Mouse (Mus musculus) kidney, embryonic 14.5 days (tissue): ENCODE results near the gene Ankrd33b. TPM values are rescaled to one million over a fixed set of nuclear protein-coding genes. Genes with fewer than 3 reads are reported as not detected.

Source experiments
- ATAC-seq: fragments of 200-750 bp; cut with Nextera tagmentation; 2 replicates; pipeline ENCODE4 v1.8.0; 2017; ENCODE audit warnings: moderate number of reproducible peaks, mild to moderate bottlenecking, moderate TSS enrichment, moderate library complexity; ENCODE audit not compliant: low FRiP score, low TSS enrichment
- H3K27ac ChIP-seq: fragments of 300-500 bp; sonication (generic); 2 replicates; pipeline ENCODE4 v1.5.1; 2014; ENCODE audit warnings: low read depth, mild to moderate bottlenecking, low read length, moderate library complexity, mixed read lengths
- H3K27me3 ChIP-seq: fragments of 300-500 bp; sonication (generic); 2 replicates; pipeline ENCODE4 v1.6.1; 2014; ENCODE audit warnings: mild to moderate bottlenecking, low read length; ENCODE audit not compliant: control insufficient read depth, insufficient read depth
- H3K36me3 ChIP-seq: fragments of 300-500 bp; sonication (generic); 2 replicates; pipeline ENCODE4 v1.6.1; 2014; ENCODE audit warnings: low read length, mixed read lengths; ENCODE audit not compliant: control insufficient read depth, insufficient read depth
- H3K4me1 ChIP-seq: fragments of 300-500 bp; sonication (generic); 2 replicates; pipeline ENCODE4 v1.6.1; 2014; ENCODE audit warnings: low read length, mixed read lengths; ENCODE audit not compliant: control insufficient read depth, insufficient read depth
- H3K4me2 ChIP-seq: fragments of 300-500 bp; sonication (generic); replicated peaks from 2 replicates; pipeline ENCODE4 v1.6.1; 2014; ENCODE audit warnings: low read depth, mild to moderate bottlenecking, low read length
- H3K4me3 ChIP-seq: fragments of 300-500 bp; sonication (generic); 2 replicates; pipeline ENCODE4 v1.5.1; 2014; ENCODE audit warnings: mild to moderate bottlenecking, low read length
- H3K9ac ChIP-seq: fragments of 300-500 bp; sonication (generic); 2 replicates; pipeline ENCODE4 v1.6.1; 2014; ENCODE audit warnings: low read depth, mild to moderate bottlenecking, low read length, moderate library complexity
- H3K9me3 ChIP-seq: fragments of 300-500 bp; sonication (generic); 2 replicates; pipeline ENCODE4 v1.6.1; 2016; ENCODE audit warnings: low read length; ENCODE audit not compliant: control insufficient read depth
- WGBS: fragments of 180-500 bp; shearing (Covaris S2); extraction: QIAGEN DNeasy Blood & Tissue Kit; methylation state at CpG from one replicate; pipeline ENCODE4 v1.1.7; 2014; 5-methylcytosine and 5-hydroxymethylcytosine counted together
- polyA plus RNA-seq: library from polyadenylated mRNA; unstranded; fragments of >200 nt; fragmentation: Nextera tagmentation; extraction: Ambion mirVana; gene quantifications from 2 replicates; pipeline ENCODE4 v1.2.1, GENCODE M21; 2014

Gene Ankrd33b
- polyA plus RNA-seq, 1 experiment from 2014 or later: 3.7 TPM

DNA sequence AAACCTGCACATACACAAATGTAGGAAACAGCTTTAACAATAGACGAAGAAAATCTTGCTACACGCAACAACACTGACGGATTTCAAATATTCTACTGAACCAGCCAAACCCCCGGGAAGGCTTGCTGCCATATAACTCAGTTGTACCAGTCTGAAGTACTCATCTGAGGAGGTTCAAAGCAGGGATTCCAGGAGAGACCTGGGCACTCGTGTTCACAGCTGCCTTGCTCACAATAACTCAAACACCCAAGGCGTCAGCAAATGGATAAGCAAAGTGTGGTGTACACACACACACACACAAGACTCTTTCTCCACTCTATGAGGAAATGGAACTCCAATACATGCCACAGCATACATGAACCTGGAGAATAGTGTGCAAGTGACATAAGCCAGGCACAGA is 29.5 kb downstream of the Ankrd33b start:
- no peak for ATAC-seq
- H3K27me3 ChIP-seq: no peaks in the 10 kb centered on the region
- no peak overlapping the region for H3K9ac ChIP-seq
- no peaks in the 10 kb centered on the region for H3K9me3 ChIP-seq
- H3K4me3 ChIP-seq: no peak overlapping the region
- no peak overlapping the region for H3K27ac ChIP-seq
- WGBS: 86% methylated on average over 6 of the region's 6 CpGs
- no peaks in the 10 kb centered on the region for H3K36me3 ChIP-seq
- H3K4me1 ChIP-seq: peaks cover 3% of the 10 kb centered on the region; the same call in 1 of the 2 replicates
- H3K4me2 ChIP-seq: no peak overlapping the region

DNA sequence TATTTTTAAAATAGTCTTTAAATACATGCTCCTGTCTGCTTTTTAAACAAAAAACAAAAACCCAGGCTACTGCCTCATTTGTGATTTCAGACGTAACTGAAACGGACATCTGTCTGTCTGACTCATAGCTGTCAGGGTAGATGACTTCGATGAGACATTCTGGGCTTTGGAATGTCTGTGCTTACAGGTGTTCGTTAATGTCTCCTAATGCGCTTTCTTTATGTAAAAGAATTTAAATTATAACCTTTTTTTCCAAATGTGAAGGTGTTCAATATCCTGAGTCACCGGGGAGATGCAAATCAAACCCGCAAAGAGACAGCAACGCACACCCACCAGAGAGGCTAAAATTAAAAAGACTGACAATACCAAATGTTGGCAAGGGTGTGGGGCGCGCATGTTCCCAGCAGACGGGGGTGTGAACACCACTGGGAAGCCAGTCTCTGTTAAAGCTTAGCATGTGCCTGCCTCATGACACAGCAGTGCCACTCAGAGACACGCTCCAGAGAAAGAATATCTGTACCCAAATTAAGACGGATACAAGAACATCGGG is 30.3 kb downstream of the Ankrd33b start:
- Histone ChIP-seq H3K4me2 (no peak overlapping the region), H3K4me3 (no peak overlapping the region), H3K9ac (no peak overlapping the region), H3K4me1 (peaks cover 1% of the 10 kb centered on the region; the same call in 1 of the 2 replicates), H3K9me3 (no peaks in the 10 kb centered on the region), H3K27ac (no peak overlapping the region), H3K36me3 (no peaks in the 10 kb centered on the region), H3K27me3 (no peaks in the 10 kb centered on the region)
- ATAC-seq: no peak
- 89% methylated on average over 14 of the region's 14 CpGs for WGBS

DNA sequence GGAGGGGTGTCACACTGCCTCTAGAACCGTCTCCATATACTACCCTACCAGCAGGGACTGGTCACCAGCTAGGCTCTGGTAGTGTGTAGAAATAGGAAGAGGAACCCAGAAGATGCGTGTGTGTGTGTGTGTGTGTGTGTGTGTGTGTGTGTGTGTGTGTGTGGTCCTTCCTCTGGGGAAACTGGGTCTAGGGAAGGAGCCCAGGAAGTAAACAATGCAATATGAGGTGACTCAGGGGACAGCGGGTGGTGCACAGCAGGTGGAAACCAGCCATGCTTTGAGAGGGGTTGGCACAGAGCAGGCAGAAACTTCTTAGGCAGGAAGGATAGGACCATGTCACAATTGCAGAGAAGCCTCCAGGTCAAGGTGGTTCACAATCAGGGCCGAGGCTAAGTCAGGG is 30.8 kb downstream of the Ankrd33b start:
- 65% methylated on average over 4 of the region's 4 CpGs for WGBS
- Histone ChIP-seq H3K27me3 (no peaks in the 10 kb centered on the region), H3K9ac (no peak overlapping the region), H3K4me1 (no peaks in the 10 kb centered on the region), H3K27ac (no peak overlapping the region), H3K36me3 (no peaks in the 10 kb centered on the region), H3K4me3 (no peak overlapping the region), H3K4me2 (no peak overlapping the region), H3K9me3 (no peaks in the 10 kb centered on the region)
- ATAC-seq: no peak

DNA sequence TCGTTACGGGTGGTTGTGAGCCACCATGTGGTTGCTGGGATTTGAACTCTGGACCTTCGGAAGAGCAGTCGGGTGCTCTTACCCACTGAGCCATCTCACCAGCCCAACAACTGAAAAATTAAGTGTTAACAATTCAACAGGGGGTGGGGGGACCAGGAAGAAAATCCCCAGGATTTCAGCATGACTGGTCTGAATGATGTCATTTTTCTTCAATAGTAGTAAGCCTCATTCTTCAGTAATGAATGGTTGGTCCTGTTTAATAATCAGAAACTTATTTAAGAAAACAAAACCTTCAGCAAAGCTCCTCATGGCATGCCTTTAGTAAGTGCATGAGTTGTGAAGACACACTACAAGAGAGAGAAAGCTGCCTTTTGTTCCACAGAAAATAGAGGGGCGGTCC is 32.7 kb downstream of the Ankrd33b start:
- 89% methylated on average over 5 of the region's 5 CpGs for WGBS
- H3K9ac ChIP-seq: no peak overlapping the region
- H3K4me3 ChIP-seq: no peak overlapping the region
- no peaks in the 10 kb centered on the region for H3K4me1 ChIP-seq
- H3K9me3 ChIP-seq: no peaks in the 10 kb centered on the region
- no peak for ATAC-seq
- H3K27me3 ChIP-seq: no peaks in the 10 kb centered on the region
- no peak overlapping the region for H3K27ac ChIP-seq
- H3K36me3 ChIP-seq: no peaks in the 10 kb centered on the region
- H3K4me2 ChIP-seq: no peak overlapping the region

DNA sequence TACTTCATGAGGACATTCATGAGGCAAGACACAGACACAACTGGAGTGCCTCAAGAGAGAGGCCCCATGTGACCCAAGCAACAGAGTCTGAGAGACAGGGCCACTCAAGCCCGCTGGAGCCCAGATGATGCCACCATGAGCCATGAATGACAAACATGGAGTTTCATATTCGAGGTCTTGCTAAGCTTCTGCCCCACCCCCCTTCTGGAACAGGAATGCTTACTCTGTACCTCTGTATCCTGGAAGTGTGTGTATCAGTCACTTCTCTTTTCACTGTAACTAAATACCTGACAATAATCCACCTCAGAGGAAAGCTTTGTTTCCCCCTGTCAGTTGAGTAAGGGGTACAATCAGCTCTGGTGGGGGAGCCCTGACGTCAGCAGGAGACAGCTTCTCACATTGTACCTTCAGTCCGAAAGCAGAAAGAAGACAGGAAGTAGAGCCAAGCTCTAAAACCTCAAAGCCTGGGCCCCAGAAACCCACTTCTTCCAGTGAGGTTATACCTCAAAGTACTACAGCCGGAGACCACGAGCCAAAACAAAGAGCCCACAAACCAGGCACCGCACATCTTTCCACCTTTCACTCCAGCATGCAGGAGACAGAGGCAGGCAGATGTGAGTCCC is 34.9 kb downstream of the Ankrd33b start:
- Histone ChIP-seq H3K27ac (no peak overlapping the region), H3K4me2 (no peak overlapping the region), H3K27me3 (no peaks in the 10 kb centered on the region), H3K9ac (no peak overlapping the region), H3K4me3 (no peak overlapping the region), H3K9me3 (no peaks in the 10 kb centered on the region), H3K4me1 (no peaks in the 10 kb centered on the region), H3K36me3 (no peaks in the 10 kb centered on the region)
- WGBS: 84% methylated on average over 7 of the region's 7 CpGs
- ATAC-seq: no peak

DNA sequence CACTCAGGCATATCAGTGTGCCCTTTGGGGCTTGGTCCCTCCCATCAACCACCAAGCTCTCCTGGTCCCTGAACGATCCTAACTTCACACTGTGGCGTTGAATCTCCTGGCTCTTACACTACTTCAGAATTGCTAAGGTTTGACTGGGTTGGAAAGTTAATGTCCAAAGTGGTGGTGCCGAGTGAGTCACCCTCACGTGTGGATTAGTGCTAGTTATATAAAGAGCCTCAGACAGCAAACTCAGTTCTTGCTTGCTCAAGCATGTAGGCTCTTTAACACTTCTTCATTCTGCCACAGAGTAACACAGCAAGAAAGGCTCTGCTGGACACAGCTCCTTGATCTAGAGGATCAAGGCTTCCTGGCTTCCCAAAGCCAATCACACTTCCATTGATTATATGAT is 35.8 kb downstream of the Ankrd33b start:
- Histone ChIP-seq H3K27me3 (no peaks in the 10 kb centered on the region), H3K36me3 (no peaks in the 10 kb centered on the region), H3K27ac (no peak overlapping the region), H3K4me1 (no peaks in the 10 kb centered on the region), H3K9ac (no peak overlapping the region), H3K4me2 (no peak overlapping the region), H3K9me3 (no peaks in the 10 kb centered on the region), H3K4me3 (no peak overlapping the region)
- 53% methylated on average over 4 of the region's 4 CpGs for WGBS
- no peak for ATAC-seq

DNA sequence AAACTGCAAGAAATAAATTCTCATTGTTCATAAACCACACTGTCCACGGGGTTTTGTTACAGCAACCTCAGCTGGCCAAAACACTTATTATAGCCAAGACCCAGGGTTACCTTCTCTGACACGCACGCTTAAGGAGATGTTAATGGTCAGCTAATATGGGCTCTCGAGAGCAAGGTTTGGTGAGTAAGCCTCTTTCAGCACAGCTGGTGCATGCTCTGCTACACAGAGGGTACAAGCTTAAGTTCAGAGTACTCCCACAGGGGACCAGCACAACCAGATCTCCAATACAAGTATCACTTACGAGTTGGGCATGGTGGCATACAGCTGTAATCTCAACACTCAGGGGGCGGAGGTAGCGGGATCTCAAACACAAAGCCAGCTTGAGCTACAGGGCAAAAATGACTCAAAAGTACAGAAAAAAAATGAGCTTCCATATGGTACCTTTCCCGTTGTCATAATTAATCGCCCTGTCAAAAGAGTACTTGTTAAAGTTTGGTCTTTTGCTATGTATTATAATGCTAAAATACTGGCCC is 39.4 kb downstream of the Ankrd33b start:
- H3K36me3 ChIP-seq: no peaks in the 10 kb centered on the region
- no peak overlapping the region for H3K4me2 ChIP-seq
- no peaks in the 10 kb centered on the region for H3K27me3 ChIP-seq
- H3K4me3 ChIP-seq: no peak overlapping the region
- WGBS: 75% methylated on average over 9 of the region's 9 CpGs
- no peaks in the 10 kb centered on the region for H3K9me3 ChIP-seq
- H3K9ac ChIP-seq: no peak overlapping the region
- 0 out of 2 replicates have a peak, but pooled peaks have one; percentile 21 for ATAC-seq
- H3K27ac ChIP-seq: no peak overlapping the region
- no peaks in the 10 kb centered on the region for H3K4me1 ChIP-seq

DNA sequence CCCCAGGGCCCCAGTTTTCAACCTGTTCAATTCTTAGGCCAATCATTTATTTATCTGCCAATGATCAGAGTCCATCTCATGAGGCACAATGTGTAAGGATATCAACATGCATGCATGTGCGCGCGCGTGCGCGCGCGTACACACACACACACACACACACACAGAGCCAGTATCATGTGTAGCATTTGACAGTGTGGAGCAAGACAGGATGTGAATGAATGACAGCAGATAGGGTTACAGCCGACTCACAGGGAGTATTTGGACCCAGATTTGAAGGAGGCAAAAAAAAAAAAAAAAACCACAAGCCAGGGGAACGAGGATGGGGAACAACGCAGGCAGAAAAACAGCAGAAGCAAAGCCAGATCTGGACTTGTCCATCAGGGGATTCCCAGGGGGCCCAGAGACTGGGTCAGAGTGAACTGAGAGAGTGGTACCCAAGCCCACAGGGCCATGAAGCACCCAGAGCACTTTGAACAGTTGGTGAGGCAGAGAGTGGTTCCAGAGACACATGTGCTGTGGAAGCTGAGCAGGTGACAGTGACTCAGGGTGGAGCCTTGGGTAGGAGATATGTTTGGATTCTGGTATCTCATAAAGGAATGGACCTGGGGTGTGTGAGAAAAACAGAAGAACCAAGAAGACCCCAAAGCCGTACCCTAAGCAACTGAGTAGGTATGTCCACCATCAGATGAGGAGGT is 41.7 kb downstream of the Ankrd33b start:
- no peak overlapping the region for H3K27ac ChIP-seq
- WGBS: 88% methylated on average over 12 of the region's 12 CpGs
- no peaks in the 10 kb centered on the region for H3K36me3 ChIP-seq
- H3K4me3 ChIP-seq: no peak overlapping the region
- no peaks in the 10 kb centered on the region for H3K4me1 ChIP-seq
- H3K9ac ChIP-seq: no peak overlapping the region
- no peaks in the 10 kb centered on the region for H3K9me3 ChIP-seq
- no peak for ATAC-seq
- no peak overlapping the region for H3K4me2 ChIP-seq
- H3K27me3 ChIP-seq: no peaks in the 10 kb centered on the region

DNA sequence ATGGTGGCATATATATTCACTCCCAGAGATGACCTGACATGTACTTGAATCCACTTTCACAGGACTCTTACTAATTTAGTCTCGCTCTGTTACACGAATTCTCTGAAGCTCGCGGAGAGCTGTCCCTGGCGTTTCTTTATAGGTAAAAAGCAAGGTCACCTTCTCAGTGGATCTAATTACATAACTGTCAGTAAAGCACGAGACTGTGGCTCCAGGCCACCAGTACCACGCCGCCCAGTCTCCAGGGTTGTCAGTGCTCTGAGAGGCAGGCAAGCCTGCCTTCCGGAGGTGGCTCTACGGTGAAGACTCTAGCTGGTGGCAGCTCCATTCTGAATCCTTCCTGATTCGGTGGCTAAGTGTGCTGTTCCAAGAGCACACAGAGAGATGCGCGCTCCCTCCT is 43.0 kb downstream of the Ankrd33b start:
- no peaks in the 10 kb centered on the region for H3K36me3 ChIP-seq
- H3K27ac ChIP-seq: no peak overlapping the region
- no peaks in the 10 kb centered on the region for H3K4me1 ChIP-seq
- no peaks in the 10 kb centered on the region for H3K9me3 ChIP-seq
- no peak for ATAC-seq
- no peaks in the 10 kb centered on the region for H3K27me3 ChIP-seq
- WGBS: 74% methylated on average over 13 of the region's 13 CpGs
- H3K9ac ChIP-seq: no peak overlapping the region
- no peak overlapping the region for H3K4me2 ChIP-seq
- no peak overlapping the region for H3K4me3 ChIP-seq
